Mouse (Mus musculus): Measurements from ENCODE around the gene Ing3. TPM values are rescaled to one million over a fixed set of nuclear protein-coding genes. Genes with fewer than 3 reads are reported as not detected.

The Ing3 gene
- polyA plus RNA-seq, 1 experiment from 2014 or later = 56.9 TPM

- Histone ChIP-seq H3K27me3 (ENCODE audit: control insufficient read depth, insufficient read depth, low read length) (no peaks in the 10 kb centered on the region), H3K4me3 (ENCODE audit: low read depth, low read length) (no peak overlapping the region), H3K4me2 (replicated peaks; ENCODE audit: low read depth, low read length) (no peak overlapping the region; the same call in 1 of the 2 replicates), H3K4me1 (ENCODE audit: control insufficient read depth, insufficient read depth, low read length) (peaks cover 3% of the 10 kb centered on the region; the same call in 1 of the 2 replicates), H3K36me3 (ENCODE audit: control insufficient read depth, insufficient read depth, low read length) (no peaks in the 10 kb centered on the region), H3K27ac (ENCODE audit: low read length) (0 out of 2 replicates have a peak overlapping the region, but pooled peaks have one; percentile 27), H3K9ac (replicated peaks; ENCODE audit: low read depth, low read length) (no peak overlapping the region), H3K9me3 (ENCODE audit: control insufficient read depth, low read depth, low read length) (no peaks in the 10 kb centered on the region)
- WGBS = 54% methylated on average over 10 of the region's 10 CpGs
- no peak for ATAC-seq (ENCODE audit: insufficient number of reproducible peaks, insufficient read depth, low FRiP score, low read depth)
Observed at GRCm38 (mm10) chr6:22019637-22020036, 70.3 kb downstream of the Ing3 start.

GRCm38 (mm10) chr6:22020696-22021095, 71.3 kb downstream of the Ing3 start:
- no peak for ATAC-seq (ENCODE audit: insufficient number of reproducible peaks, insufficient read depth, low FRiP score, low read depth)
- WGBS = 71% methylated on average over 5 of the region's 5 CpGs
- no peak overlapping the region for H3K27ac ChIP-seq (ENCODE audit: low read length)

DNA sequence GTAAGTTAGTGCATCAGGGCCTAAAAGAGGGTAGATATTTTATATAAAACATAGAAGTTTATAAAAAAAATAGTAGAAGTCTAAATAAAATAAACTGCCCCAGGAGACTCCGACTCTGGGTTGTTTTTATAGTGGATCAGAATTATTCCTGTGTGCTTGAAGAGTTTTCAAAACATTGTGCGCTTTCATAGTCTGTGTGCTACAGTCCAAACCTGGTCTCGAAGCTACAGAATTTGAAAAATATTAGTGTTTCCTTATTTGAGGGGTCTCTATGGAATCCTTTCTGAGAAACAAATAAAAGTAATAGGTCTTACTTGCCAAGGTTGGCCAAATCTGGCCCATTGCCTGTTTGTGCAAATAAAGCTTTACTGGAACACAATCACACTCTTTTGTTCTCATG, 71.9 kb downstream of the Ing3 start:
- H3K36me3 ChIP-seq (ENCODE audit: control insufficient read depth, insufficient read depth, low read length) = no peaks in the 10 kb centered on the region
- no peaks in the 10 kb centered on the region for H3K27me3 ChIP-seq (ENCODE audit: control insufficient read depth, insufficient read depth, low read length)
- no peak for ATAC-seq (ENCODE audit: insufficient number of reproducible peaks, insufficient read depth, low FRiP score, low read depth)
- WGBS = 84% methylated on average over 3 of the region's 3 CpGs
- H3K4me1 ChIP-seq (ENCODE audit: control insufficient read depth, insufficient read depth, low read length) = peaks cover 10% of the 10 kb centered on the region; the same call in 1 of the 2 replicates
- no peak overlapping the region for H3K4me3 ChIP-seq (ENCODE audit: low read depth, low read length)
- H3K9ac ChIP-seq (replicated peaks; ENCODE audit: low read depth, low read length) = no peak overlapping the region
- H3K4me2 ChIP-seq (replicated peaks; ENCODE audit: low read depth, low read length) = no peak overlapping the region
- no peaks in the 10 kb centered on the region for H3K9me3 ChIP-seq (ENCODE audit: control insufficient read depth, low read depth, low read length)
- no peak overlapping the region for H3K27ac ChIP-seq (ENCODE audit: low read length)

More at GRCm38 (mm10) chr6:22020696-22021095, 71.3 kb downstream of the Ing3 start:
- Histone ChIP-seq H3K36me3 (ENCODE audit: control insufficient read depth, insufficient read depth, low read length) (no peaks in the 10 kb centered on the region), H3K27me3 (ENCODE audit: control insufficient read depth, insufficient read depth, low read length) (no peaks in the 10 kb centered on the region), H3K4me3 (ENCODE audit: low read depth, low read length) (no peak overlapping the region), H3K9ac (replicated peaks; ENCODE audit: low read depth, low read length) (no peak overlapping the region), H3K9me3 (ENCODE audit: control insufficient read depth, low read depth, low read length) (no peaks in the 10 kb centered on the region), H3K4me2 (replicated peaks; ENCODE audit: low read depth, low read length) (no peak overlapping the region), H3K4me1 (ENCODE audit: control insufficient read depth, insufficient read depth, low read length) (peaks cover 4% of the 10 kb centered on the region; the same call in 1 of the 2 replicates)

GRCm38 (mm10) chr6:22024168-22024567, 74.8 kb downstream of the Ing3 start:
- whole genome bisulfite sequencing = 95% methylated on average over 2 of the region's 2 CpGs
- ATAC-seq (ENCODE audit: insufficient number of reproducible peaks, insufficient read depth, low FRiP score, low read depth) = no peak

More at GRCm38 (mm10) chr6:22024168-22024567, 74.8 kb downstream of the Ing3 start:
- no peaks in the 10 kb centered on the region for H3K9me3 ChIP-seq (ENCODE audit: control insufficient read depth, low read depth, low read length)
- H3K4me3 ChIP-seq (ENCODE audit: low read depth, low read length) = no peak overlapping the region
- H3K4me2 ChIP-seq (replicated peaks; ENCODE audit: low read depth, low read length) = no peak overlapping the region
- H3K9ac ChIP-seq (replicated peaks; ENCODE audit: low read depth, low read length) = no peak overlapping the region
- H3K36me3 ChIP-seq (ENCODE audit: control insufficient read depth, insufficient read depth, low read length) = no peaks in the 10 kb centered on the region
- no peak overlapping the region for H3K27ac ChIP-seq (ENCODE audit: low read length)
- H3K4me1 ChIP-seq (ENCODE audit: control insufficient read depth, insufficient read depth, low read length) = peaks cover 10% of the 10 kb centered on the region; the same call in 1 of the 2 replicates
- H3K27me3 ChIP-seq (ENCODE audit: control insufficient read depth, insufficient read depth, low read length) = no peaks in the 10 kb centered on the region

Other genes with a start within 250 kb of the Ing3 start
- 88.3 and 89.5 TPM in 2 replicates for gene Tspan12, start 97.1 kb upstream of the Ing3 start, polyA plus RNA-seq (2014; fragmentation: Nextera tagmentation; extraction: Ambion mirVana)
- 43.6 and 47.2 TPM in 2 replicates for gene Cped1, start 36.3 kb downstream of the Ing3 start, polyA plus RNA-seq (2014; fragmentation: Nextera tagmentation; extraction: Ambion mirVana)

Data from stomach, embryonic 14.5 days (tissue).